Mouse (Mus musculus) urinary bladder, postnatal 4 days (tissue): ENCODE results near the gene Gas2.

ENCODE experiments used
- DNase-seq, 2 experiments: peaks; one replicate each; pipeline ENCODE4 v3.0.0; 2021 to 2022; ENCODE audit warnings: low spot score in 2 of 2

Gene Gas2

DNA sequence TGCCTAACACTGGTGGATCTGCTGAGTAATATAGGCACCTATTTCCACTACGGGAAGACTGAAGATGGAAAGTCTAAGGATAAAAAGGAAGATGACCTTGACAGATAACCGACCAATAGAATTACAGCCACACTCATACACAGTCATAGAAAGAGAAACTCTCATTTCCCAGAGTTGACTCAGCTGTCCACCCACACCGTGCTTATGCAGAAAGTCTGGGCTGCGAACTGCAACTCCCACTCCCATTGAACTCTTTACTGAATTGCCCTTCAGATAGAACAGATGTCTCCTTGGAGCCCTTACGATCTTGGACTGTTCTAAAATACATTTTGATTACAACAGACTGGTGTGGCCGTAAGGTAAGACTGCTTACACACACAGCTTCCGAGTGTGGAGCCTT is 102.9 kb downstream of the Gas2 start:
- no peak for DNase-seq

DNA sequence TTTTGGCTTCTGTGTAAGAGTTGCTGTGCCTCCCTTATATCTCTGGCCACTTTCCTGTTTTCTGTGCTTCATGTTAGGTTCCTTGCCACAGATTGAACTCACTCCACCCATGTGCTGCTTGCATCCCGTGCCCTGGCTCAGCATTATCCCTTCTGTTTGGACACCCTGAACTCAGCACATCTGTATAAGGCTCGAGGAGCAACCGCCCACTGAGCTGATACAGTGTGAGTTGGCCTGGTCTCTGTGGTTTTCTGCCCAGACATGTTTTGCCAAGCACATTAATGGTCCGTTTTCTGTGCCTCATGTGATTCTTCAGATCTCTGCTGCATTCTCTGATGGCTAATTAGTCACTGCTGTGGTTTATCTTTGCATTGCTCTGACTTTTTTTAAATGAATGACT is 105.8 kb downstream of the Gas2 start:
- no peak for DNase-seq

DNA sequence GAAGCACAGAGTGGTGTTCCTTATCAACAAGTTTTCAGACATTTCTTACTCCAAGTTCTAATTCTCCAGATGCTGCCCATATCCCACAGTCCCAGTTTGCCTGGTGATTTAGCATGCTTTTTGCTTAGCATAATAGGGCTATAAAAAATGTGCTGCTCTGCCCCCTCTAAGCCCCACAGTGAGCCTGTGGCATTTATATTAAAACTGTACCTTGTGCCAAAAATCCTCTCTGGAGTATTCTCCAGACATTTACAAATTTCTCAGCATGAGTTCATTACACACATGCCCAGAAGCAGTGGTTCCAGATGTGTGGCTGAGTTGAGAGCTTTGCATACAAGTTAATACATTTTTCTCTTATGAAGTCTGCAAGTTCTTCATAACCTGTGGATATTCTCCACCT is 107.6 kb downstream of the Gas2 start:
- no peak for DNase-seq

- no peak for DNase-seq
These were observed 110.5 kb downstream of the Gas2 start for GRCm38 (mm10) chr7:51972252-51972855.

GRCm38 (mm10) chr7:51973091-51973490 is 111.3 kb downstream of the Gas2 start:
- no peak for DNase-seq

GRCm38 (mm10) chr7:51973526-51973925 is 111.7 kb downstream of the Gas2 start:
- no peak for DNase-seq

DNA sequence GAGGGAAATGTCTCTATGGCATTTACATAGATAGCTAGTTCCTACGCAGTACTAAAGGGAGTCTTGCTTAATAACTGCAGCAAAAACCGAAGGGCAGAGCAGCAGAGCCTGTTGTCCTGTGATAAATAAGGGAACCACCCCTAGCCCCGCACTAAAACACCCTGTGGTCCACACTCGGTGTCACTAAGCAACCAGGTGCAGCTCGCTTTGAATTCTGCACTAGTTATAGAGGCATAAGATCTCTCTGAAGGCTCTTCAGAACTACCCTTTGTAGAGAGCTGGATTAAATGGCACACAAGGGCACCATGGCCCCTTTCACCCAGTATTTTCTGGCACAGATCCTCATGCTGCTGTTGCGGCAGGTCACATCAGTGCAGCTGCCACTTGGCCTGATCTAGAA is 113.4 kb downstream of the Gas2 start:
- no peak for DNase-seq

GRCm38 (mm10) chr7:51979271-51979670 is 117.5 kb downstream of the Gas2 start:
- DNase-seq = no peak

- no peak for DNase-seq
These were observed 120.5 kb downstream of the Gas2 start for GRCm38 (mm10) chr7:51982303-51982702.

GRCm38 (mm10) chr7:51985763-51986162 is 123.9 kb downstream of the Gas2 start:
- no peak for DNase-seq

DNA sequence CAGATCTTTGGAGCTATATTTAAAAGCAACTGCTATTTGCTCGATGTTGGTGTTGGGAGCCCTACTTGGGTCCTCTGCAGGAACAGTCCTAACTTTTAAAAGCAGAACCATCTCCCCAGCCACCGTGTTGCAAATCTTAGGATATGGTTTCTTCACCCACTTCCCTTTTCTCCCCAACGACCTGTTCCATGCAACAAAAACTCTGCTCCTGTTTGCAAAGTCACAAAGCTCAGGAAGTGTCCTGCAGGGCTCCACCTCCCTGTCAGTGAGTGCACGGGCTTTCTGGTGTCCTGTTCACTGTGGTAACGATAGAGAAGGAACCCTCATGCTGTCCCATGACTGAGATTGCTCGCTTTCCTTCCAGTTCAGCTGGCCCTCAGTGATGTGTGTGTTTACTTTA is 125.1 kb downstream of the Gas2 start:
- DNase-seq = no peak

GRCm38 (mm10) chr7:51991020-51991419 is 129.2 kb downstream of the Gas2 start:
- no peak for DNase-seq

DNA sequence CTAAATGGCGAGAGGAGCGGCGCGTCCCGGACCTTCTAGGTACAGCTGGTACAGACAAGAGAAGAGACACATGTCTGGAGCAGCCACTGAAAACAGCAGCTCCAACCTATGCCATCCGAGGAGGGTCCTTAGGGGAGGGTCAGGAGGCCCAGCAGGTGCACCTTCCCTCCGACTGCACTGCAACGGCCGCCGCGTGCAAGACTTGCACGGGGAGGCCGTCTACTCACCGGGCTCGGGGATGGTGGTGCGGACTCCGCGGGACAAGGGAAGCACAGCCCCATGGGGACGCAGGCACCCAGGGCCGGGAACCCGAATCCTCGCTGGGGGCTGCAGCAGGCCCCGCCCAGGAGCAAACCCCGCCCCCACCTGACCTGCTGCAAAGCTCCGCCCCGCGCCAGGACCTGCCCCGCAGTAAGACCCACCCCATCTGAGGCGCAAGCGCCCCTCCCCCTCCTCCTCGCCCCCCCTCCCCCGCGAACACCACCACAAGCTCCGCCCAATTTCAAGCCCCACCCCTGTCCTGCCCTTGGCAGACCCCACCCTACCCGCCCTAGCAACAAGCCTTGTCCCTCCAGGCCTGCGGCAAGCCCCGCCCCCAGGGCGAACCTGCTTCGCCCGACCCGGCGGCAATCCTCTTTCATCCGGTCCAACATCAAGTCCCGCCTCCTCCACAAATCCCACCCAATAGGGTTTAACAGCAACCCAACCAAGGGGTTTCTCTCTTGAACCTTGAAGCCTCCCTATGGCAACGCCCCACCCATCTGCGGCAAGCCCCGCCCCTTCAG is 143.9 kb downstream of the Gas2 start, which contains the start of gene Svip:
TSS of gene Svip (minus strand) at position 508 of the 785 bp plus-strand sequence.
- DNase-seq = peak; percentile 82 to 87

GRCm38 (mm10) chr7:52006296-52006630 is 144.4 kb downstream of the Gas2 start:
- DNase-seq = no peak

DNA sequence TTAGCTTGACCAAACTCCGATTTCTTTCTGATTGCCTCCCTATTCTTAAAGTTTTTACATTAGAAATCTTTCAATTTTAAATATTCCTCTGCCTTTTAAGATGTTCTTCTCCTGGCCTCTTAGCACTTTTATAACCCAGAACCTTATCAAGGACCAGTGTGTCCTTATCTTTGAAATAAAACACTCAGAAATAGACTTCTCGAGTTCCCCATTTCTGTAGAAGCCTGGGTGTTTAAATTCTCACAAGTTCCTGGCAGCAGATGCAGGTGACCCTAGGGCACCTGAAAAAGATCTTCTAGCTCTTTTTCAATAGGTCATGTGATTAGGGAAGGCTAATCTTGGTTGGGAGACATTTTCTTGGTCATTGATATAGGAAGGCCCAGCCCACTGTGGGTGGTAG is 145.3 kb downstream of the Gas2 start:
- no peak for DNase-seq

GRCm38 (mm10) chr7:52013457-52013856 is 151.6 kb downstream of the Gas2 start:
- DNase-seq = no peak

DNA sequence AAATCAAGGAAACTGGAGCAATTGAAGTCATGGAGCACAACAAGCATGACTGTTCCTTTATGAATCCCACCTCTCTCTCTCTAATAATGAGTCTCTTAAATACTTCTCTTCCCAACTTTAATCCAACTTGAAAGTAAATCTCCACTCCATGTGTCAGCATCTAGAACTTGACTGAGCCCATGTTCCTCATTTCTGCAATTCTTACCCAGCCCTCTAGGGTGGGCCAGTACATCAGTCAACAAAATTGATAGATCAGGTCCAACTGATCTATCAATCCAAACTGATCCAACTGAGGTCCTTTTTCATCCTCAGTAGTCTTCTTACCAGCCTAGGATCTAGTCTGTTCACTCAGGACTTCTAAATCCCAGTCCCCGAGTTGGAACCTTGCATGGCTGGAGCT is 153.4 kb downstream of the Gas2 start:
- DNase-seq = no peak

DNA sequence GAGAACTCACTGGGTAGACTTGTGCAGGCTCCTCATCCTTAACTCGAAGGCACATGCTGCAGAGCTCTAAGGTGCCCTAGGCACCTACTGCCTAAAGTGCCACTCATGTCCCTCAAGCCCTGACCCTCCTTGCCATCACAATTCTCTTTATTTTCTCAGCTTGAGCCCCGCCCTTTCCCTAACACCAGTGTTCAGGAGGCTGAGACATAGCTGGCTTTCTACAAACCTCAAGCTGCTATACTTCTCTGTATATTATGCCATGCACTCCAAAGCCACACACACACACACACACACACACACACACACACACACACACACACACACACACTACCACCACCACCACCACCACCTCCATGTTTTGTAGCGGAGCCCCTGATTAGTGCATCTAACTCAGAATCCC is 153.8 kb downstream of the Gas2 start, which contains the start of gene 1700015G11Rik:
TSS of gene 1700015G11Rik (minus strand) at position 101 of the 400 bp plus-strand sequence.
- DNase-seq = no peak

DNA sequence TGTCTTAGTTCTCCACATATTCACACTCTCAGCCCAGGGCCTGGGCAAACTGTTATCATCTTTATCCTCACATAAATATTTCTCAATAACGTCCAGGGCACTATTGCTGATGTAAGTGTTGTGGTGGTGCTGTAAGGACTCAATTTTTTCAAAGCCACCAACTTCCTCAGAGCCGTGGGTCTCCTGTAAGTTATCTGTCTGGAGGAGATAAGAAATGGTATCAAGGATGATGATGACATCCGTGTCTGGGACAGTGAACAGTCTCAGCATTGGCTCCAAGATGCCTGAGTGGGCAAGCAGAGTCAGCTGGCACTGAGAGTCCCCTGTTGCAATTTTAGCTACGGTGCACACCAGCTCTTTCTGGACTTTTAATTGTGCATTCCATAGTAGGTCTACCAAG is 160.2 kb downstream of the Gas2 start:
- DNase-seq = no peak

GRCm38 (mm10) chr7:52024050-52024626 is 162.3 kb downstream of the Gas2 start:
- no peak for DNase-seq

GRCm38 (mm10) chr7:52037600-52038582 is 176.1 kb downstream of the Gas2 start:
- no peak for DNase-seq
